Mouse (Mus musculus) testis, postnatal 10 days (tissue): ENCODE data around the gene Chmp3.

Experiments
- DNase-seq: peaks from one replicate; pipeline ENCODE4 v3.0.0; 2021; ENCODE audit warnings: low spot score

Gene Chmp3

GRCm38 (mm10) chr6:71609968-71610367, 66.4 kb downstream of the Chmp3 start:
- no peak for DNase-seq

GRCm38 (mm10) chr6:71613225-71613624, 69.6 kb downstream of the Chmp3 start:
- no peak for DNase-seq

GRCm38 (mm10) chr6:71616959-71617358, 73.4 kb downstream of the Chmp3 start:
- DNase-seq: no peak

- DNase-seq: no peak
Observed at GRCm38 (mm10) chr6:71621551-71621950, 78.0 kb downstream of the Chmp3 start.

GRCm38 (mm10) chr6:71621981-71622380, 78.4 kb downstream of the Chmp3 start:
- DNase-seq: peak; percentile 59

GRCm38 (mm10) chr6:71624723-71625122, 81.1 kb downstream of the Chmp3 start:
- DNase-seq: no peak

- no peak for DNase-seq
Observed at GRCm38 (mm10) chr6:71625984-71626383, 82.4 kb downstream of the Chmp3 start.

- DNase-seq: no peak
Observed at GRCm38 (mm10) chr6:71627325-71627724, 83.7 kb downstream of the Chmp3 start.

GRCm38 (mm10) chr6:71631196-71631595, 87.6 kb downstream of the Chmp3 start:
- DNase-seq: no peak

- DNase-seq: peak; percentile 72
Observed at GRCm38 (mm10) chr6:71631706-71632461, 88.3 kb downstream of the Chmp3 start.
